Mouse (Mus musculus): Measurements from ENCODE around the gene Rnf111. TPM values are rescaled to one million over a fixed set of nuclear protein-coding genes. Genes with fewer than 3 reads are reported as not detected.

Rnf111 gene
- total and polyA plus RNA-seq, 3 experiments: 10.4 to 17.6 (median 11.8) TPM

- Histone ChIP-seq H3K79me2 (replicated peaks; ENCODE audit: control insufficient read depth, extremely low read depth, insufficient read depth, poor library complexity, severe bottlenecking) (peaks cover 4% of the 10 kb centered on the region; the same call in 1 of the 2 replicates), H3K27ac (ENCODE audit: insufficient read depth, low read depth) (no peak overlapping the region), H3K9ac (ENCODE audit: insufficient read depth, low read depth) (no peak overlapping the region), H3K4me1 (ENCODE audit: control insufficient read depth in 1 of 2, insufficient read depth in 2 of 2) (peaks cover 6 to 19% of the 10 kb centered on the region in 2 experiments), H3K9me3 (replicated peaks; ENCODE audit: low read length) (no peaks in the 10 kb centered on the region), H3K4me3 (replicated peaks in 1 of 3; ENCODE audit: low read depth in 2 of 3, low read length in 2 of 3, poor library complexity in 1 of 3) (no peak overlapping the region), H3K4me2 (ENCODE audit: insufficient read depth, low read depth, poor library complexity, severe bottlenecking) (no peak overlapping the region), H3K27me3 (replicated peaks) (no peaks in the 10 kb centered on the region), H3K36me3 (replicated peaks in 1 of 2; ENCODE audit: control insufficient read depth in 1 of 2, insufficient read depth in 1 of 2, low read length in 1 of 2) (peaks cover 33 to 80% of the 10 kb centered on the region in 2 experiments)
- DNase-seq (ENCODE audit: extremely low read depth): no peak
- TF ChIP-seq NRF1 (IDR thresholded peaks at IDR 0.05; ENCODE audit: low read depth, low read length) (no peak), ZKSCAN1 (IDR thresholded peaks at IDR 0.05; ENCODE audit: borderline replicate concordance, low read depth, low read length) (no peak), MAZ (IDR thresholded peaks at IDR 0.05; ENCODE audit: low read depth, low read length) (no peak), ZMIZ1 (IDR thresholded peaks at IDR 0.05; ENCODE audit: low read depth, low read length) (no peak), HCFC1 (IDR thresholded peaks at IDR 0.05; ENCODE audit: low read depth, low read length) (no peak)
- dilution Hi-C loops (cut with MboI; ENCODE audit: extremely low pct_ligation_motif_present, extremely low pct_unique_long_range_greater_than_20kb, low sequenced_read_pairs) (no loop called here), in situ Hi-C loops (cut with MboI; ENCODE audit: low pct_ligation_motif_present, low pct_unique_long_range_greater_than_20kb, low sequenced_read_pairs) (no loop called here)
Observed at GRCm38 (mm10) chr9:70452371-70452770, 51.2 kb downstream of the Rnf111 start.

GRCm38 (mm10) chr9:70449072-70449471, 54.5 kb downstream of the Rnf111 start:
- DNase-seq (ENCODE audit: extremely low read depth): no peak
- in situ Hi-C loops (cut with MboI; ENCODE audit: low pct_ligation_motif_present, low pct_unique_long_range_greater_than_20kb, low sequenced_read_pairs): no loop called here
- Histone ChIP-seq H3K9me3 (replicated peaks; ENCODE audit: low read length) (no peaks in the 10 kb centered on the region), H3K4me3 (replicated peaks in 1 of 3; ENCODE audit: low read depth in 2 of 3, low read length in 2 of 3, poor library complexity in 1 of 3) (no peak overlapping the region), H3K4me1 (ENCODE audit: control insufficient read depth in 1 of 2, insufficient read depth in 2 of 2) (peaks cover 6 to 13% of the 10 kb centered on the region in 2 experiments), H3K4me2 (ENCODE audit: insufficient read depth, low read depth, poor library complexity, severe bottlenecking) (no peak overlapping the region), H3K36me3 (replicated peaks in 1 of 2; ENCODE audit: control insufficient read depth in 1 of 2, insufficient read depth in 1 of 2, low read length in 1 of 2) (peaks cover 32 to 73% of the 10 kb centered on the region in 2 experiments), H3K9ac (ENCODE audit: insufficient read depth, low read depth) (no peak overlapping the region), H3K27me3 (replicated peaks) (no peaks in the 10 kb centered on the region), H3K27ac (ENCODE audit: insufficient read depth, low read depth) (no peak overlapping the region), H3K79me2 (replicated peaks; ENCODE audit: control insufficient read depth, extremely low read depth, insufficient read depth, poor library complexity, severe bottlenecking) (no peaks in the 10 kb centered on the region; the same call in 1 of the 2 replicates)
- dilution Hi-C loops (cut with MboI; ENCODE audit: extremely low pct_ligation_motif_present, extremely low pct_unique_long_range_greater_than_20kb, low sequenced_read_pairs): no loop called here
- TF ChIP-seq ZKSCAN1 (IDR thresholded peaks at IDR 0.05; ENCODE audit: borderline replicate concordance, low read depth, low read length) (peak; percentile 56), SMC3 (IDR thresholded peaks at IDR 0.05; ENCODE audit: low read depth, low read length) (no peak)

GRCm38 (mm10) chr9:70439959-70440358, 63.6 kb downstream of the Rnf111 start:
- no peak overlapping the region for H3K4me3 ChIP-seq (replicated peaks in 1 of 3; ENCODE audit: low read depth in 2 of 3, low read length in 2 of 3, poor library complexity in 1 of 3)
- no peak for DNase-seq (ENCODE audit: extremely low read depth)
- H3K9me3 ChIP-seq (replicated peaks; ENCODE audit: low read length): no peaks in the 10 kb centered on the region
- in situ Hi-C loops (cut with MboI; ENCODE audit: low pct_ligation_motif_present, low pct_unique_long_range_greater_than_20kb, low sequenced_read_pairs) (no loop called here), dilution Hi-C loops (cut with MboI; ENCODE audit: extremely low pct_ligation_motif_present, extremely low pct_unique_long_range_greater_than_20kb, low sequenced_read_pairs) (no loop called here)
- H3K36me3 ChIP-seq (replicated peaks in 1 of 2; ENCODE audit: control insufficient read depth in 1 of 2, insufficient read depth in 1 of 2, low read length in 1 of 2): peaks cover 56 to 72% of the 10 kb centered on the region in 2 experiments
- H3K4me2 ChIP-seq (ENCODE audit: insufficient read depth, low read depth, poor library complexity, severe bottlenecking): no peak overlapping the region
- H3K27me3 ChIP-seq (replicated peaks): no peaks in the 10 kb centered on the region
- H3K27ac ChIP-seq (ENCODE audit: insufficient read depth, low read depth): no peak overlapping the region
- H3K9ac ChIP-seq (ENCODE audit: insufficient read depth, low read depth): no peak overlapping the region
- H3K79me2 ChIP-seq (replicated peaks; ENCODE audit: control insufficient read depth, extremely low read depth, insufficient read depth, poor library complexity, severe bottlenecking): no peaks in the 10 kb centered on the region
- TF ChIP-seq USF1 (IDR thresholded peaks at IDR 0.05; ENCODE audit: low read depth, low read length) (no peak), ZKSCAN1 (IDR thresholded peaks at IDR 0.05; ENCODE audit: borderline replicate concordance, low read depth, low read length) (no peak), BHLHE40 (IDR thresholded peaks at IDR 0.05; ENCODE audit: low read depth, low read length) (no peak), ZNF384 (IDR thresholded peaks at IDR 0.05; ENCODE audit: low read depth, low read length) (no peak), MXI1 (IDR thresholded peaks at IDR 0.05; ENCODE audit: low read depth, low read length) (no peak)
- H3K4me1 ChIP-seq (ENCODE audit: control insufficient read depth in 1 of 2, insufficient read depth in 2 of 2): no peaks in the 10 kb centered on the region
